Mouse (Mus musculus) neutrophil, adult 59 days (primary cell): ENCODE data around the gene Bet1. TPM values are rescaled to one million over a fixed set of nuclear protein-coding genes. Genes with fewer than 3 reads are reported as not detected.

Experiments
- total RNA-seq, 2 experiments: library from RNA; stranded (reverse); gene quantifications; 1 replicate in 1 of 2; 2 replicates in 1 of 2; pipeline ENCODE4 v1.2.4; 2023

Gene Bet1
- 10 to 100 TPM; 10.6 to 12.5 TPM for total RNA-seq

DNA sequence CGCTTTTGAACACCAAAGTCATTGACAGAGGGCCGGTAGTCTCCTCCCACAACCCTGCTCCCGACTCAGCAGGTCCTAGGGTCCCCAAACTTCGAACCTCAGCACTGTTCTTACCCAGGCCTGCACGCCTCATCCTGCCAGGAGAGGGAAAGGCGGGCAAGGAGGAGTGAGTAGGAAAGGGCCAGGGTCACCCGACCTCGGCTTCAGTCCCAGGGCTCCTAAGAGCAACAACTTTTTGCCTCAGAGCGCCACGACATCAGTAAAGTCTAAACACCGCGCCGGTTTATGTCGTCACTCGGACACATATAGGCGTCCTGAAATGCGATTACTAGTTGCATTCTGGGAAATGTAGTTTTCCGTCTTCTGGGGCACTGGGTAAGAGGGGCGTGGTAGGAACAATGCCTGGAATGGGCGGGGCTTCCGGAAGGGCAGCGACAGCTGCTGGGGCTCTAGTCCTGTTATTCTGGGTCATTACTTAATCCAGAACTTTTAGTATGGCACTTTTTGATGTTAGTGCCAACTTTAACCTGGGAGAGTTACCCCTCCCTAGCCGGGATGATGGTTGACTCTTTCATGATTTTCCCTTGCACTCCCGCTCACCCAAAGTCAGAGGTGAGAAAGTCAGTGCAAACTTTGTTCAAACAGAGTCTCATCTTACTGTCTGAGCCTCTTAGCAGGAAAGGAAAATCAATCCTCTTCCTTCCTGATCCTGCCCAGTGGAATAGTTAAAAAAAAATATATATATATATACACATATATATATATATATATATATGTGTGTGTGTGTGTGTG is at the start of gene Bet1:
Gene Bet1, minus strand, starts transcription at position 310 of the 792 bp plus-strand sequence.

Other genes with a start within 250 kb of the Bet1 start
- under 1 TPM in 1 of 2 experiments, not detected in 1; 0.49 TPM for gene Tfpi2, start 98.1 kb downstream of the Bet1 start, total RNA-seq
- gene Gngt1, start 93.2 kb downstream of the Bet1 start, total RNA-seq, result not detected
- 1 to 10 TPM in 1 of 2 experiments, under 1 TPM in 1; 0.57 to 1.5 TPM for gene Gng11, start 83.1 kb downstream of the Bet1 start, total RNA-seq